Mouse (Mus musculus) ES-E14 (cell line): ENCODE measurements around the gene Med20.

Source experiments
- CHD2 ChIP-seq: IDR thresholded peaks from 2 replicates; pipeline ENCODE4 v1.6.1; 2014; ENCODE audit warnings: mild to moderate bottlenecking, low read depth, low read length, inconsistent platforms
- HCFC1 ChIP-seq: IDR thresholded peaks from 2 replicates; pipeline ENCODE4 v1.6.1; 2012; ENCODE audit warnings: low read length, inconsistent platforms, borderline replicate concordance; ENCODE audit not compliant: insufficient read depth
- MAFK ChIP-seq: IDR thresholded peaks from 2 replicates; pipeline ENCODE4 v1.6.1; 2014; ENCODE audit warnings: mild to moderate bottlenecking, low read depth, low read length, inconsistent platforms; ENCODE audit not compliant: insufficient read depth
- ZC3H11A ChIP-seq: IDR thresholded peaks from 2 replicates; pipeline ENCODE4 v1.6.1; 2012; ENCODE audit warnings: low read depth, mild to moderate bottlenecking, inconsistent platforms, low read length, borderline replicate concordance

GRCm38 (mm10) chr17:47618556-47619311 lies 7.4 kb downstream of the Med20 start:
- no peak for TF ChIP-seq ZC3H11A
- TF ChIP-seq HCFC1, result no peak
- TF ChIP-seq CHD2, result no peak
- no peak for TF ChIP-seq MAFK
